Mouse (Mus musculus) lung, adult 2 months (tissue): ENCODE data around the gene Zscan26. TPM values are rescaled to one million over a fixed set of nuclear protein-coding genes. Genes with fewer than 3 reads are reported as not detected.

Experiments
- DNase-seq: peaks from one replicate; pipeline ENCODE4 v3.0.0; 2022
- H3K4me1 ChIP-seq: fragments of 200-500 bp; 2 replicates; pipeline ENCODE4 v1.6.1; 2011; ENCODE audit warnings: low read length; ENCODE audit not compliant: control insufficient read depth, insufficient read depth
- H3K4me3 ChIP-seq: fragments of 200-500 bp; replicated peaks from 2 replicates; pipeline ENCODE3; 2011; ENCODE audit warnings: low read depth, mild to moderate bottlenecking, control low read depth, low read length; ENCODE audit errors: extremely low read depth
- CTCF ChIP-seq: fragments of 200-500 bp; IDR thresholded peaks from 2 replicates; pipeline ENCODE4 v1.5.1; 2011; ENCODE audit warnings: mild to moderate bottlenecking, low read length, control low read depth; ENCODE audit not compliant: insufficient read depth
- POLR2A ChIP-seq: fragments of 200-500 bp; IDR thresholded peaks from 2 replicates; pipeline ENCODE4 v1.6.1; 2011; ENCODE audit warnings: low read depth, mild to moderate bottlenecking, control low read depth, low read length, borderline replicate concordance; ENCODE audit errors: extremely low read depth
- WGBS: fragments of 180-500 bp; shearing (Covaris S2); methylation state at CpG from one replicate; pipeline ENCODE4 v1.1.7; 2018; 5-methylcytosine and 5-hydroxymethylcytosine counted together
- polyA plus RNA-seq: library from polyadenylated mRNA; depleted of rRNA; stranded (reverse); fragments of >200 nt; gene quantifications from 2 replicates; pipeline ENCODE4 v1.2.3, GENCODE M21; 2012; rRNA removed

Gene Zscan26
- polyA plus RNA-seq, 1 experiment: 21.4 TPM

GRCm38 (mm10) chr13:21395623-21396022, 57.9 kb downstream of the Zscan26 start:
- Histone ChIP-seq H3K4me1 (0 out of 2 replicates have a peak, but pooled peaks cover 4% of the 10 kb centered on the region), H3K4me3 (no peak overlapping the region)
- WGBS: 90% methylated on average over 6 of the region's 6 CpGs
- TF ChIP-seq POLR2A: no peak
- no peak for TF ChIP-seq CTCF
- no peak for DNase-seq

GRCm38 (mm10) chr13:21395211-21395610, 58.3 kb downstream of the Zscan26 start:
- DNase-seq: no peak
- no peak overlapping the region for H3K4me3 ChIP-seq
- TF ChIP-seq POLR2A: no peak
- no peak for TF ChIP-seq CTCF

More at GRCm38 (mm10) chr13:21395211-21395610, 58.3 kb downstream of the Zscan26 start:
- H3K4me1 ChIP-seq: 0 out of 2 replicates have a peak, but pooled peaks cover 4% of the 10 kb centered on the region
- WGBS: 98% methylated on average over 1 of the region's 1 CpGs

Other genes starting within 250 kb of the Zscan26 start
- not detected in 2 replicates for gene Gpx5, start 161.0 kb downstream of the Zscan26 start, polyA plus RNA-seq
- gene Gpx6, start 141.6 kb downstream of the Zscan26 start, polyA plus RNA-seq: not detected in 2 replicates
- gene Olfr1367, start 106.8 kb downstream of the Zscan26 start, polyA plus RNA-seq: not detected in 2 replicates
- gene Zscan12, start 90.9 kb downstream of the Zscan26 start, polyA plus RNA-seq: 1.1 and 1.8 TPM in 2 replicates
- 18.2 and 18.7 TPM in 2 replicates for gene Zkscan3, start 51.0 kb downstream of the Zscan26 start, polyA plus RNA-seq
- gene Pgbd1, start 12.7 kb downstream of the Zscan26 start, polyA plus RNA-seq: 0.31 and 0.73 TPM in 2 replicates
- 0.82 and 0.89 TPM in 2 replicates for gene Nkapl, start 14.8 kb upstream of the Zscan26 start, polyA plus RNA-seq
- gene Zkscan4, start 25.2 kb upstream of the Zscan26 start, polyA plus RNA-seq: 1.2 and 1.7 TPM in 2 replicates
- gene Gm10065, start 25.7 kb upstream of the Zscan26 start, polyA plus RNA-seq: not detected in 2 replicates
- gene AK157302, start 41.5 kb upstream of the Zscan26 start, polyA plus RNA-seq: 0.06 TPM in 2 replicates
- gene Gm11273, start 47.7 kb upstream of the Zscan26 start, polyA plus RNA-seq: 3.0 and 5.0 TPM in 2 replicates
- gene Zkscan8, start 77.4 kb upstream of the Zscan26 start, polyA plus RNA-seq: 2.5 and 4.7 TPM in 2 replicates
- not detected in 2 replicates for gene Olfr1366, start 89.1 kb upstream of the Zscan26 start, polyA plus RNA-seq
- not detected in 2 replicates for gene Olfr1535, start 106.2 kb upstream of the Zscan26 start, polyA plus RNA-seq
- gene Olfr1364, start 128.0 kb upstream of the Zscan26 start, polyA plus RNA-seq: not detected in 2 replicates
- not detected in 2 replicates for gene Olfr1362, start 160.3 kb upstream of the Zscan26 start, polyA plus RNA-seq
- gene Olfr11, start 188.8 kb upstream of the Zscan26 start, polyA plus RNA-seq: not detected in 2 replicates
- not detected in 2 replicates for gene Olfr1361, start 209.7 kb upstream of the Zscan26 start, polyA plus RNA-seq
- not detected in 2 replicates for gene Olfr1360, start 223.7 kb upstream of the Zscan26 start, polyA plus RNA-seq
- gene Olfr1359, start 244.4 kb upstream of the Zscan26 start, polyA plus RNA-seq: not detected in 2 replicates